Mouse (Mus musculus) left cerebral cortex, postnatal 10 days (tissue): ENCODE measurements at regions not wholly inside any gene's neighbourhood (a gene's known extent, or its start where the extent isn't known, plus 50 kb on each side); places are given as distances from the start of the nearest gene placed in this dataset.

ENCODE experiments used
- DNase-seq, 2 experiments: peaks; one replicate each; pipeline ENCODE4 v3.0.0; 2021 to 2022; ENCODE audit warnings: low spot score in 2 of 2, mixed read lengths in 1 of 2; ENCODE audit errors: extremely low spot score in 1 of 2
- intact Hi-C: fragments of 180-260 bp; cut with DNase I; formaldehyde crosslinking; loops from one replicate; pipeline ENCODE4 v1.15.1; 2025

DNA sequence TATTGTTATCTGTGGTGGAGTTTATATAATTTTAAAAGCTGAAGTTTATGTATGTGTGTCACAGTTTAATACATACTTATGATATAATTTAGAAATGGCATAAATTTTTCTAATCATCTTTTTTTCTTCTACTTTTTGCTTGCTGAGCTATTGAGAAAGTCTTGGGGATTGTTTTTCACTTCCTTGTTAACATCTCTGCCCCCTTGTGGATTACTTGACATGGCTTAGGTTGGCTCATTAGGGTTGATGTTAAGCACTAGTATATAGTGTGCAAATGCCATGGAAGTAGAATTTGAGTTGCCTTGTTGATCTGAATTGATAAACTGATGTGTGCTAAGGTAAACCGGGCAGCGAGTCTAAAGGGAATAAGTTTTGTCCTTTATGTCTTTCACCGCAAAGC, 72.1 kb upstream of the Abcb5 start:
- intact Hi-C loops = loop anchor here (10.0 kb wide), 1 partner anchor 126 kb away; no protein-coding TSS in a partner anchor
- DNase-seq = no peak

DNA sequence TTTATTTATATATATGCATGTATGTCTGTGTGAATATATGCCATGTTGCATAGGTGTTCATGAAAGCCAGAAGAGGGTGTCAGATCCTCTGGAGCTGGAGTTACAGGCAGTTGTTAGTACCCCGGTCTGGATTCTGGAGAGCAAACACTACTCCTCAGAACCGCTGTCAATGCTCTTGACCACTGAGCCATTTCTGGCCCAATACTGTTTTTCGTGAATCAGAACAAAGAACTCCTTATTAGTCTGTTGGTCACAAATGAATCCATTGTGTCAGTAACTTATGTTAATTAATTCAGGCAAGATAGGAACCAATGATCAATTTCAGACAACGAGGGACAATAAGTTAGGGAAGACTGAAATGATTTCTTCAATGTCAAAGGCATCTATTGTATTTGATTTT, 68.6 kb upstream of the Abcb5 start:
- no peak for DNase-seq
- intact Hi-C loops = loop anchor here (10.0 kb wide), 1 partner anchor 130 kb away; no protein-coding TSS in a partner anchor

DNA sequence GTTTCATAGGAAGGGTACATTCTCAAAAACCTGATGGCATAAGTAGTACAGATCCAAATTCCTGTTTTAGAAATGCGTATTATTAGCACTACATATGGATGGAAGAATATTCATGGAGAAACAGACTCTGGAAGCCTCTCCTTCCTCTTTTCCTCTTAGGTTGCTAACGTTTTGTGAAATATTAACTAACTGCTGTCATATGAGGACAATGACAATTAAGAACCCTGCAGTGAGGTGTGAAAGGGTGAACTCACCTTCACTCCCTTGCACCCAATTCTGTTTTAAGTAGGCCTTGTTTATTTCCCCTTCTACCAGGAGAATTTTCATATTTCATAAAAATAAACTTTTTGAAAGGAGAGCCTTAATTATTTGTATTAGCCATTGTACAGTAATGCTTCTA, 62.5 kb upstream of the Abcb5 start:
- intact Hi-C loops = no loop called here
- no peak for DNase-seq

DNA sequence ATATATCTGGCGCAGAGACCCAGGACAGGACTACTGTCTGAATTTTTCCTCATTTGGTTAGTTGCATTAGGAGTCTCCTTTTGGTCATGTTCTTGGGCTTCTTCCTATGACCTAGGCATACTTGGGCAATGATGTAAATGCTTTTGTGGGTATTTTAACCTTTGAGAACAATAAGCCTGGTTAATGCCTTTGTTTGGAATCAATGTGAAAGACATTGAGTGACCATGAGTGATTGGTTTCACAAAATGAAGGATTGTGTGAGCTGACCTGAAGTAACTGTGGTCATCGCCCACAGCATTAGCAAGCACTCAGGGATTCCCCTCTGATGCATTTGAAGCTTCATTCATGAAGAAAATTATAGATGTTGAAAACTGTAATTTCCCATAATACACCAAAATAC, 61.9 kb upstream of the Abcb5 start:
- intact Hi-C loops = no loop called here
- no peak for DNase-seq

DNA sequence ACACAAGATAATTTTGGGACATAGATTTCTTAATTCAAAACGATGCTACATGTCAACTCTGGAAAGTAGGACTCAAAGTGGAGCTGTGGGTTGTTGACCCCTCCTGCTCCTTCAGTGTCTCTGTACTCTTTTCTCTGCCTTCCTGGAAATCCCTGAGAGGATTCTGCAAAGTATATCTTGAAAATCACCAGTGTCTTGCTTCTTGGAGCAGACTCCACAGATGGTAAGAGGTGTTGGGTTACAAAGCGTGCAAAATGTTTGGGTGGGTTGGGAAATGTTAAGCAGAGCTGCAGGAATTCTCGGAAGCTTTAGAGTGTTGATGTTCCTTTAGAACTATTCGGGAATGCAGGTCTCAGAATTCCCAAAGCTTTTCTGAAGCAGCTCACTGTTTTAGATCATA, 61.5 kb upstream of the Abcb5 start:
- DNase-seq = no peak

DNA sequence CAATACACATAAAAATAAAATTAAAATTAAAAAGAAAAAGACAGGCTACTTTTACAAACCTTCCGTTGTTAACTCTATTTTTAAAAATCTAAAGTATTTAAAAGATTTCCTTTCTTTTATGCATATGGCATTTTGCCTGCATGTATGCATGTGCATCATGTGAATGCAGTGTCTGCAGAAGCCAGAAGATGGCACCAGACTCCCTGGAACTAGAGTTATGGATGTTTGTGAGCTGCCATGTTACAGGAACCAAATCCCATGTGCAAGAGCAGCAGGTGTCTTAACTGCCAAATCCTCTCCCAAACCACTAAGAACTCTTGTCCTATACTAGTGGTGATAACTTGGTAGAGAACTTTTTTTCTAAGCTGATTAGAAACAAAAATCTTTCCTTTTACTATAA, 60.1 kb upstream of the Abcb5 start:
- intact Hi-C loops = no loop called here
- DNase-seq = peak; percentile 38 to 46

More for the DNA sequence above, 61.5 kb upstream of the Abcb5 start:
- intact Hi-C loops = no loop called here

DNA sequence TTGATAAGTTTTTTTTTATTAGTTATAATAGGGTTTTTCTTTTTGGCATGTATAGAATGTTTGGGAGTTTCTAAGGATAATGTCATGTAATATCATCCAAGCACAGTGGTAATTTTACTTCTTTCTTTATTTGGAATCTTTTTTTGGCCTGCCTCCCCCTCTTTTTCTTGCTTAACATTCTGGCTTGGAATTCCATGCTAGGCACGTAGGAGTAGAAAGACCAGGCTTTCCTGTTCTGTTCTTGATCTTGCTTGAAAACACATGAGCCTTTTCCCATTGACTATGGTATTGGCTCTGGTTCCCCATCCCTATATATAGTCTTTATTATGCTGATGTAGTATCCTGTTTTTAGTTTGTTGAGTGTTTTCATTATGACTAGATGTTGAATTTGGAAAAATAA, 57.8 kb upstream of the Abcb5 start:
- intact Hi-C loops = no loop called here
- peak in 1 of 2 experiments; percentile 27 for DNase-seq
